Mouse (Mus musculus): ENCODE results near the gene Kdf1.

Kdf1 gene

GRCm38 (mm10) chr4:133553448-133554330 lies 34.9 kb downstream of the Kdf1 start:
- no peak for DNase-seq (ENCODE audit: low read depth, low spot score)

- DNase-seq (ENCODE audit: low read depth, low spot score) = no peak
Measured at GRCm38 (mm10) chr4:133557041-133557717, 38.4 kb downstream of the Kdf1 start.

DNA sequence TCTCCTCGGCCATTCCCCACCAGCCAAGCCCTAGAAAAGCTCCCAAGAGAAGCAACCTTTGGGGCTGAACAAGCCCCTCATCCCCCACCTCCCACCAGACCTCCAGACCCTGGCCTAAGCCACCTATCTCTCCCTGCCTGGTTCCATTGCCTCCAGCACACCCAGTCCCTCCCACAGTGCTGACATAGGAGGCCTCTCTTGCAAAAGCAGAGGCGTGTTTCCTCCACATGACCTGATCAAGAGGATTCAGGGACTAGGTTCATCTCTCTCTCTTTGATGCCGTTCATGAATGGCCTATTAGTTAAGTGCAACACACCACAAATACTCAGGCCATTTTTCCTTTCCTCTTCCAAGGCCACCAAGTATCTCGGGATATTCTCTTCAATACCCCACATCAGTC lies 41.1 kb downstream of the Kdf1 start:
- no peak for DNase-seq (ENCODE audit: low read depth, low spot score)

DNA sequence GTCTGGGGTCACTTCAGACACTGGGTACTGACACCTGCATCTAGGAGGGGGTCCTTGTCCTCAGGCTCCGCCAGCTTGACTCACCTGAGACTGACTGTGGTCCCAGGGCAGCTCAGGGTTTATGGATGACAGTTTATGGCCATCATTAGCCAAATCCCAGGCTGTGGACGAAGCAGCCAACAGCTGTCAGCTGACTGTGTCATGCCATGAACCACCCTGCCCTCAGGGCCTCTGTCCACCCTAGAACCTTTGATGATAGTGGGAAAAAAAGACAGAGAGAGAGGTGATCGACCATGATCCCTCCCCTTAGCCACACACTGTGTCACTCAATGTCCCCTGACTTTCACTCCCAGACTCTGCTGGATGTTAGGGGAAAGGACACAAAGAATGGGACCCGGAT lies 42.9 kb downstream of the Kdf1 start:
- no peak for DNase-seq (ENCODE audit: low read depth, low spot score)

- DNase-seq (ENCODE audit: low read depth, low spot score) = no peak
Measured at GRCm38 (mm10) chr4:133563123-133563571, 44.4 kb downstream of the Kdf1 start.

GRCm38 (mm10) chr4:133567251-133567650 lies 48.5 kb downstream of the Kdf1 start:
- DNase-seq (ENCODE audit: low read depth, low spot score) = no peak

- DNase-seq (ENCODE audit: low read depth, low spot score) = no peak
Measured at GRCm38 (mm10) chr4:133569291-133570065, 50.7 kb downstream of the Kdf1 start.

DNA sequence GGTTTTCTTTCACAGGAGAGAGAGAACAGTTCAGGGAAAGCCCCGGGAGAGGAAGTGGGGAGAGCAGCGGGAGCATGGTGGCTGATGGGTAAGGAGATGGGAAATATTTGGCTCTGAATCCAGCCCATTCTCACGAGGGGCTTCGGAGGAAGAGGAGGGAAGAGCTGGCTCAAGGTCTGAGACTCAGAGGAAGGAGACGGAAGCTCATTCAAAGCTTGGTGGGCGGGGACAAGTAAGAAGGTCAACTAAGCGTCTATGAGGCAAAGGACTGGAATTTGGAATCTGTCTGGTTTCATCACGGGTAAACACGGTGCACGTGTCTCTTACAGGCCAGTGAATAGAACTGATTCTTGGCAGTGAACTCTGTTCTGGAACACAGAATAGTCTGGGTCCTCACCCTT lies 51.3 kb downstream of the Kdf1 start:
- DNase-seq (ENCODE audit: low read depth, low spot score) = no peak

DNA sequence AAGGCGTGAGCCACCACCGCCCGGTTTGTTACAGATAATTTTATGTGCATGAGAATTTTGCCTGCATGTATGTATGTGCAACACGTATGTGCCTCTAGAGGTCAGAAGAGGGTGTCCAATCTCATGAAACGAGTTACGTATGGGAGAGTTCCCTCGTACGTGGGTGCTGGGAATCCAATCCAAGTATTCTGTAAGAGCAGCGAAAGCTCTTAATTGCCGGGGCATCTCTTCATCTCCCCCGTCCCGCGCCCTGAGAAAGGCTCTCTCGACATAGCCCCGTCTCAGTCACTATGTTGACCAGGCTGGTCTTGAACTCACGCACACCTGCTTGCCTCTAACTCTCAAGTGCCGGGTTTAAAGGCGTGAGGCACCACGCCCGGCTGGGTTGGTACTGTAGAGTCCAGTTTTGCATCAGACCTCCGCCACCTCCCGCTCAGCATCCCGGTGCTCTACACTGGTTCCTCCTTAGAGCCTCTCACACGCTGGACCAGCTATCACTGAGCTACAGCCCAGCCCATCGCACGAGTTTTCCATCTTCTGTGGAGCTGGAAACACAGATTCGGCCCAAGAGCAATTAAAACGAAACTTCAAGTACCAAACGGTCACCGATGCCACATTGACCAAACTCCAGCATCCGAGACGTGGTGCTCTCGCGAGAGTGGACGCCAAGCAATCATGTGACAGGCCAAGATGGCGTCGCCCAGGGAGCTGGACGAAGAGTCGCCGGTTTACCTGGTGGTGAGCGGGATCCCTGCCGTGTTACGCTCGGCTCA lies 55.5 kb downstream of the Kdf1 start, which contains the start of gene Gpatch3:
TSS of gene Gpatch3 (plus strand) at position 676 of the 773 bp plus-strand sequence.
- DNase-seq (ENCODE audit: low read depth, low spot score) = peak; percentile 88

GRCm38 (mm10) chr4:133574843-133575202 lies 56.1 kb downstream of the Kdf1 start:
- DNase-seq (ENCODE audit: low read depth, low spot score) = no peak

DNA sequence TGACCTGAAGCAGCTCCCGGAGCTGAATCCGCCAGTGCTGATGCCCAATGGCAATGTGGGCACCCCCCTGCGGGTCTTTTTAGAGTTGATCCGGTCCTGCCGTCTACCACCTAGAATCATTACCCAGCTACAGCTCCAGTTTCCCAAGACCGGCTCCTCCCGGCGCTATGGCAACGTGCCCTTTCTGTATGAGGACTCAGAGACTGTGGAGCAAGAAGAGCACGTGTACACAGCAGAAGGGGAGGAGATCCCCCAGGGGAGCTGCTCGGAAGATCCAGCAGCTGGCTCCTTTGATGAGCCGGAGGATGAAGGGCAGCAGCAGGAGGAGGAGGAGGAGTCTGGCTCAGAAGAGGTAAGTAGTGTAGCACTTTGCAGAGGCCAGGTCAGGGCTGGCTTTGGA lies 59.2 kb downstream of the Kdf1 start:
- DNase-seq (ENCODE audit: low read depth, low spot score) = no peak

Data from CD4-positive helper T cell, adult 2 months (primary cell).